Mouse (Mus musculus) left cerebral cortex, postnatal 36 days (tissue): Measurements from ENCODE around the gene H2-Ke6. TPM values are rescaled to one million over a fixed set of nuclear protein-coding genes. Genes with fewer than 3 reads are reported as not detected.

Experiments used
- DNase-seq, 2 experiments: peaks; one replicate each; pipeline ENCODE4 v3.0.0; 2021 to 2022; ENCODE audit warnings: low spot score in 2 of 2, mixed read lengths in 1 of 2
- intact Hi-C: fragments of 180-260 bp; cut with DNase I; formaldehyde crosslinking; loops from one replicate; pipeline ENCODE4 v1.15.1; 2025
- total RNA-seq, 2 experiments: library from RNA; stranded (reverse); gene quantifications; 2 replicates each; pipeline ENCODE4 v1.2.3; 2021

Gene H2-Ke6
- 10 to 100 TPM; 35.7 to 36.6 TPM for total RNA-seq

DNA sequence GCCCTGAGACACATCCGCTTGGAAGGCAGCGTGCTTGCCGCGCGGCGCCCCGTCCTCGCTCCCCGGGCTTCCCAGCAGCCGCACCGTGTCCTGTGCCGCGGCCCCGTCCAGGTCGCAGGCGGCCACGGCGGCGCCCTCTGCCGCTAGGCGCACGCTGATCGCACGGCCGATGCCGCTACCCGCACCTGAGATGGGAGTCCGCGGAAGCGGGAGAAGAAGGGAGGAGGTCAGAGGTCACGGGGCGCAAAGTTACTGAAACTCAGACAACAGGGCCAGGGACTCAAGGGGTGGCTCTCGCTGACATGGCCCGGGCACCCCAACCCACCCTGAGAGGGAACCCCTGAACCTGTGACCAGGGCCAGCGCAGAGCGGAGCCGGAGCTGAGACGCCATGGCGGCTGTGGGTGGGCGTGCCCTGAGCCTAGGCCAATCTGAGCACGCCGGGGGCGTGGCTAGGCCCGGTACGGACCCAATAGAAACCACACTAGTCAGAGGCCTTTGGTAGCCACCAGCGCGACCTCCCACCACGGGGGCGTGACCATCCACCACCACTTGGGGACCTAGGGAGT is at the start of gene H2-Ke6:
Gene H2-Ke6 (minus strand): TSS at position 405 of the 568 bp plus-strand sequence.
- DNase-seq: peak; percentile 87 to 88
- intact Hi-C loops: no loop called here

DNA sequence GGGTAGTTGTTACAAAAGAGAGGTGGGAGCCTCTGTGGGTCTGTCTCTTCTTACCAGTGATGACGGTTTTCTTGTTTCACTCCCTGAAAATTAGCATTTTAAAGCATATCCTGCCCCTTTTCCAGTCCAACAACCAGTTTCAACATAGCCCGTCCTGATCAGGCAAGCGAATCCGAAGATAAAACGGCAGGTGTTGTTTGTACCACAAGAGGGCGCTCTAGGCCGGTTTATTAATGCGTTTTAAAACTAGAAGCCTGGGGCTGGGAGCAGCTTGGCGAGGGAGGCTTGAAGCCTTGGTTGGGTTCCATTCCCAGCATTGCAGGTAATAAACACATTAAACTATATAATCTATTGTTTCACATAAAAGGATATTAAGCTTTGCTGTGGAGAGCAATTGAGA is 49.7 kb upstream of the H2-Ke6 start:
- intact Hi-C loops: loop anchor here (5.0 kb wide), 1 partner anchor 90 kb away; no protein-coding TSS in a partner anchor

DNA sequence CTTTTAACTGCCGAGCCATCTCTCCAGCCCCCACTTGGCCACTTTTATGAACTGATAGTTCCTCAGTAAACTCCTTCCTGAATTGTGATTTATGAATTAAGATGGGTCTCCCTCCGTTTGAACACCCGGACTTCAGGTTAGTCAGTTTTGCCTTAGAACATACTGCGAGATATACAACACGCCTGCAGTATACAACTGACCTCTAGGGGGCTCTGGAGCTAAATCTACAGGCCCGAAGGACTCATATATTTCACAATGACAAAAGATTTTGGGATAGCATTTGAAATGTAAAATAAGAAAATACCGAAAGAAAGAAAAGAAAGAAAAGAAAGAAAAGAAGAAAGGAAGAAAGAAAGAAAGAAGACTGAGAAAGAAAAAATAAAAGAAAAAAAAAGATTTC is 47.4 kb upstream of the H2-Ke6 start:
- DNase-seq: peak; percentile 32 to 53
- intact Hi-C loops: loop anchor here (5.0 kb wide), 1 partner anchor 92 kb away; no protein-coding TSS in a partner anchor

More for the DNA sequence above, 49.7 kb upstream of the H2-Ke6 start:
- DNase-seq: peak; percentile 16 to 43

DNA sequence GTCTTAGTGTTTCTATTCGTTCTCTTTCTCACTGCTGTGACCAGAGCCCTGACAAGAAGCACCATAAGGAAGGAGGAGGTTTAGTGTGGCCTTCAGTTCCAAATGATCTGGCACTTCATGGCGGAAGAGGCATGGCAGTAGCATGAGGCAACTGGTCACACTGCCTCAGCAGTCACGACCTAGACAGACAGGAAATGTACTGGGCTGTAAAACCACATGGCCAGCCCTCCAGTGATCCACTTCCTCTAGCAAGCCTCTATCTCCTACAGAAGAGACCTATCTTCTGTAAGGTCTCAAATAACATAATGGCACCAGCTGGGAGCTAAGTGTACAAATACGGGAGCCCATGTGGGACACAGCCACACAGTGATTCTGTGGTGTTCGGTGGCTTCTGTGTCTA is 44.2 kb upstream of the H2-Ke6 start:
- DNase-seq: no peak
- intact Hi-C loops: no loop called here

DNA sequence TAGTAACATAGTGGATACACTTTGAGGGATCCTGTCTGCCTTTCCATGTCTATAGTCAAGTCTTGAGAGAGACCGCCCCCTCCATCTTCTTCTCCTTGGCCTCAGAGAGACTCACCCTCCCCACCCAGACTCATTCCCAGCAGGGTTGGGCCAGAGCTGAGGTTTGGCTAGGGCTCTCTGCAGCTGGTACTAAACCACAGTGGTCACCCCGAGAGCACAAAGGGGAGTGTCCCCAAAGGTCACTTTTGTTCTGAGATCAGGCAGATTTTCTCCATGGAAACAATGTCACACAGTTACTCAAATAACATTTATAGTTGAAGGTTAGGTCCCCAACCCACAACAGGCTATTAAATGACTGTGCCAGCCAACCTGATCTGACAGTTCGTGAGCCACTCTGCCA is 41.0 kb upstream of the H2-Ke6 start:
- DNase-seq: no peak
- intact Hi-C loops: no loop called here

DNA sequence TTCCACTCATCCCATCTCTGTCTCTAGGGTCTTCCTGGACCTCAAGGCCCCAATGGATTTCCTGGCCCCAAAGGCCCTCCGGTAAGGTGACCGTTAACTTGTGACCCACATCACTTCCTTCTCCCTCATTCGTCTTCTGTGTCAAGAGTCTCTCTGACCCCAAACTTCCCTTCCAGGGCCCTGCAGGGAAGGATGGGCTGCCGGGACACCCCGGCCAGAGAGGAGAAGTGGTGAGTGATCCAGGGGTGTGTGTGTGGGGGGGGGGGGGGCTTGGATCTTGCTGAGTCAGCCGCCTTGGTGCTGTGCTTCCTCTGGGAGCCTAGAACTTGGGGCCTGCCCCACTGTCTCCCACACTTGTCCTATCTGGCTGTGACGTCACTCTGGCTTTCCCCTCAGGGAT is 29.4 kb upstream of the H2-Ke6 start:
- no peak for DNase-seq
- intact Hi-C loops: no loop called here

DNA sequence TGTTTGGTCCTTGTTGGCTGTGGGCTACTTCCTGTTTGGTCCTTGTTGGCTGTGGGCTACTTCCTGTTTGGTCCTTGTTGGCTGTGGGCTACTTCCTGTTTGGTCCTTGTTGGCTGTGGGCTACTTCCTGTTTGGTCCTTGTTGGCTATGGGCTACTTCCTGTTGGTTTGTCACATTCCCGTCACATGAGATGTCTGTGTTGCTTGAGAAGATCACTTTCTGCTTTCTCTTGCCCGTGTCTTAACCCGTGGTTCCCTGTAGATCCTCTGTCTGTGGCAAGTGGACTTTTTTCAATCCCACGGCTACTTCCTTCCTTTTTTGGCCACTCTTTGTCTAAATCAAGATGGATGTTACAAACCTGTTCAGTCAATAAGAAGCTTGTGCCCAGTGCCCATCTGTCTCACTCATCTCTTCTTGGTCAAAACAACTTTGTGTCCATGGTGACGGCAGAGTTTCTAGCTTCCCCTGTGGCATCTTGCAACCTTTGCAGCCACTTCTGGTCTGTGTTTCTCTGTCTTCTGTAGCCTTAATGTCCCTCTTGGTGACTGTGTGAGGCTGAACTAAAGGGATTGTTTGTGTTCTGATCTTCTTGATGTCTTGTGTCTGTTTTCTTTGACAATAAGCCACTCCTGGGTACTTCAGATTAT is 19.7 kb upstream of the H2-Ke6 start:
- intact Hi-C loops: no loop called here
- DNase-seq: no peak

DNA sequence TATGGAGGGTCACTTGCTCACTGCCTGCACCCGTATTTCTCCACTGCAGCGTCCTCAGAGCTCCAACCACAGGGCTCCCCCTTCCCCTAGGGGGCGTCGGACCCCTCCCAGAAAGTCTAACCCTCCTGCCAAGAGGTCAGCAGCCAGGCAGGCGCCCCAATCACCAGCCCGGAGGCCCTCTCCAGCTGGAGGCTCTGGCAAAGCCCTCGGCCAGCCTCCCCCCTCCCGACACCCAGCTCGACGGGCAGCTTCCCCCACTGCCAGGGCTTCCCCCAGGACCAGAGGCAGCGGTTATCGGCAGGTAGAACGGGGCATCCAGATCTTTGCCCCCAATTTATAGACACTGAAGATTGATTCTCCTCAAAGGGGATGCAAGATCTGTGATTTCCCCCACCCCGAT is 18.1 kb upstream of the H2-Ke6 start:
- DNase-seq: no peak
- intact Hi-C loops: no loop called here

- intact Hi-C loops: loop anchor here (10.0 kb wide), 1 partner anchor 555 kb away; the partner anchor contains the start of genes Ager and Pbx2
- DNase-seq: no peak
Measured at GRCm38 (mm10) chr17:34039562-34040450, 11.9 kb upstream of the H2-Ke6 start.

DNA sequence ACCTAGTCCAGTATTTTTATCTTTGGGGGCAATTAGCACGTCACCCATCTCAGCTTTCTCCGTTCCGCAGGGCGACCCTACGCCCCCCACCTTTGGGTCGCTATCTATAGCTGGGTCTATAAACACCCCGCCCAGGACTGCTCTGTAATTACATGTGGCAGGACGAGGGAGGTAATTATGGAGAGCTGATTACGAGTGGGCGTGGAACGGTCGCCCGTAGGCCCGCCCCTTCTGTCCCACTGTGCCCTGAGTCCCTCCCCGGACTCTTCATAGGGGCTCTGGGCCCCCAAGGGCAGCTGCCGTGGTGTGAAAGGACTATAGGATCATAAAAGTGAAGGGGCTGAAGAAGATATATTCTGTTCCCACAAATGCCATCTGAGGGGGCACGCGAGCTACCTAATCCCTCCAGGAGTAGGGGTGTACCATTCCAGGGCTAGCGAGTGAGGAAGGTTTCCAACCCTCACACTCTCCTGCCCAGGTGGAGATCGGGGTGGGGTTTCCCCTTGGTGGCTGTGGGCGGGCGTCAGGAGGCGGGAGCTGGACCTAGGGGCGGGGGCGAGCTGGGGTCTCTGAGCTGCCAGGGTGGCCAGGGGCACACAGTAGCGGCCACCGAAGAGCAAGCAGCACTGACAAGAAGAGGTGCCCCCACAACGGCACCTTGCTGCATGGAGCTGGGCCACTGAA is 11.2 kb upstream of the H2-Ke6 start, which contains the start of gene Col11a2:
Gene Col11a2 (plus strand): TSS at position 560 of the 684 bp plus-strand sequence.
- DNase-seq: no peak
- intact Hi-C loops: loop anchor here (10.0 kb wide), 1 partner anchor 556 kb away; the partner anchor contains the start of genes Ager and Pbx2

GRCm38 (mm10) chr17:34038440-34038839 is 10.6 kb upstream of the H2-Ke6 start:
- intact Hi-C loops: loop anchor here (10.0 kb wide), 1 partner anchor 556 kb away; the partner anchor contains the start of genes Ager and Pbx2
- no peak for DNase-seq

GRCm38 (mm10) chr17:34037241-34037640 is 9.4 kb upstream of the H2-Ke6 start:
- intact Hi-C loops: loop anchor here (10.0 kb wide), 1 partner anchor 558 kb away; the partner anchor contains the start of genes Ager and Pbx2
- no peak for DNase-seq

GRCm38 (mm10) chr17:34036647-34037046 is 8.8 kb upstream of the H2-Ke6 start:
- no peak for DNase-seq
- intact Hi-C loops: loop anchor here (10.0 kb wide), 1 partner anchor 558 kb away; the partner anchor contains the start of genes Ager and Pbx2

DNA sequence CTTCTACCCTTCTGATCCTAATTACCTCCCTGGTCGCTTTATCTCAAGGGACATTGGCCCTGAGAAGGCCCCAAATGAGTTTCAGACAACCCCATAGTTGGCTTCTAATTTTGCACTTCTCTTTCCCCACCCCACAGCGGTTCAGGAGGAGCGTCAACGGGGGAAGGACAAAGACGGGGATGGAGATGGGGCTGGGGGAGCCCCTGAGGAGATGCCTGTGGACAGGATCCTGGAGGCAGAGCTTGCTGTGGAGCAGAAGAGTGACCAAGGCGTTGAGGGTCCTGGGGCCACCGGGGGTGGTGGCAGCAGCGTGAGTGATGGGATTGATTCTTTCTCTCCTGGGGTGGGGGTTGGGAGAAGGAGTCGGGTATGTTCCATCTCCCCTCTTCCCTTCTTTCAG is 7.7 kb upstream of the H2-Ke6 start:
- intact Hi-C loops: loop anchor here (10.0 kb wide), 1 partner anchor 559 kb away; the partner anchor contains the start of genes Ager and Pbx2
- DNase-seq: no peak

DNA sequence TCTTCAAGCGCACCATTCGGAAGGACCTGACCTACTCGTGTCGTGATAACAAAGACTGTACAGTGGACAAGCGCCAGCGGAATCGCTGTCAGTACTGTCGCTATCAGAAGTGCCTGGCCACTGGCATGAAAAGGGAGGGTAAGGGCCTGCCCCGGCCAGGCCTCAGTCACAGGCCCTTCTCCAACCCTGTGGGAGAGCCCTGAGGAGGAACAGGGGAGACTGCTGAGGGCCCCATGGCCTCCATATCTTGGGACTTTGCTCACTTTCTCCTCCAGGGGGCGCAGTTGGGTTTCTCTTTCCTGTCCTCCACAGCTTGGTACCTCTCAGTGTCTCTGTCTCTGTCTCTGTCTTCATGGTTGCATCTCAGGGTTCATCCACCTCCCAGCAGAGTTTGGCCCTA is 6.2 kb upstream of the H2-Ke6 start:
- no peak for DNase-seq
- intact Hi-C loops: loop anchor here (10.0 kb wide), 1 partner anchor 561 kb away; the partner anchor contains the start of genes Ager and Pbx2

DNA sequence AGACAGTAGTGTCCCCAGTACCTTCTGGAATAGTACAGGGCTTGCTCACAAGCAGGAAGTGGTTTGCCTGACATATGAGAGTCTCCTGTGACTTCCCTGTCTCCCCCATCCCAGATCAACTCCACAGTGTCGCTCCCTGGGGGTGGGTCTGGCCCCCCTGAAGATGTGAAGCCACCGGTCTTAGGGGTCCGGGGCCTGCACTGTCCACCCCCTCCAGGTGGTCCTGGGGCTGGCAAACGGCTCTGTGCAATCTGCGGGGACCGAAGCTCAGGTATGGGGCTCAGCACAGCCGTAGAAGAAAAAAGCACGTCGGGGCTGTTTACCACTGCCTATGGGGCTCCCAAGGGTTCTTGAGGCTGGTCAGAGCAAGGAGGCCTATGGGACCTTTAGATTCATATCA is 5.6 kb upstream of the H2-Ke6 start:
- DNase-seq: no peak
- intact Hi-C loops: loop anchor here (10.0 kb wide), 1 partner anchor 561 kb away; the partner anchor contains the start of genes Ager and Pbx2

- no peak for DNase-seq
- intact Hi-C loops: loop anchor here (10.0 kb wide), 1 partner anchor 562 kb away; the partner anchor contains the start of genes Ager and Pbx2
Measured at GRCm38 (mm10) chr17:34032806-34033205, 4.9 kb upstream of the H2-Ke6 start.

GRCm38 (mm10) chr17:34032174-34032632 is 4.3 kb upstream of the H2-Ke6 start:
- intact Hi-C loops: loop anchor here (10.0 kb wide), 1 partner anchor 563 kb away; the partner anchor contains the start of genes Ager and Pbx2
- no peak for DNase-seq
